Mouse (Mus musculus) urinary bladder, adult 2 months (tissue): ENCODE results near the gene 5330417H12Rik. TPM values are rescaled to one million over a fixed set of nuclear protein-coding genes. Genes with fewer than 3 reads are reported as not detected.

Experiments used
- polyA plus RNA-seq: library from polyadenylated mRNA; depleted of rRNA; stranded (reverse); fragments of >200 nt; gene quantifications from 2 replicates; pipeline ENCODE4 v1.2.3, GENCODE M21; 2012; rRNA removed

The 5330417H12Rik gene
- polyA plus RNA-seq, 1 experiment, result not detected

Other genes starting within 250 kb of the 5330417H12Rik start
- 20.0 and 21.6 TPM in 2 replicates for gene Olfml1, start 57.7 kb downstream of the 5330417H12Rik start, polyA plus RNA-seq
- gene Ppfibp2, start 30.0 kb downstream of the 5330417H12Rik start, polyA plus RNA-seq, result 73.4 and 81.1 TPM in 2 replicates
- 0.13 TPM in 1 of 2 replicates, not detected in the other for gene Cyb5r2, start 132.9 kb upstream of the 5330417H12Rik start, polyA plus RNA-seq
- not detected in 2 replicates for gene Ovch2, start 176.0 kb upstream of the 5330417H12Rik start, polyA plus RNA-seq
- gene Olfr467, start 187.1 kb upstream of the 5330417H12Rik start, polyA plus RNA-seq, result not detected in 2 replicates
- not detected in 2 replicates for gene Olfr469, start 200.4 kb upstream of the 5330417H12Rik start, polyA plus RNA-seq
- gene Olfr470, start 222.3 kb upstream of the 5330417H12Rik start, polyA plus RNA-seq, result not detected in 2 replicates